Comparison of ENCODE assay signal across 14 mouse cellular contexts in genomic region chr17:43569287-43569686, GRCm38 (mm10). TPM values are rescaled to one million over a fixed set of nuclear protein-coding genes. Genes with fewer than 3 reads are reported as not detected.
DNase-seq lines count a peak whose midpoint lies in the region; TF ChIP-seq lines count a peak whose summit lies in the region.
"Had no signal": no experiment of that assay in that cellular context is flagged by ENCODE, and none has a peak within 500 bp of the region (broad histone marks: within the 10 kb centered on the region; RNA-seq: fewer than 3 reads in every experiment).

No protein-coding gene starts in this region.

- H3K36me3 ChIP-seq in heart, embryonic 10.5 days: no peaks in the 10 kb centered on the region
- no peaks in the 10 kb centered on the region for H3K36me3 ChIP-seq in myocyte (ENCODE audit: control insufficient read depth, insufficient read depth)
- no peaks in the 10 kb centered on the region for H3K36me3 ChIP-seq in forebrain, embryonic 10.5 days (replicated peaks)
- H3K36me3 ChIP-seq: embryonic facial prominence, embryonic 12.5 days; forebrain, embryonic 12.5 days; limb, embryonic 15.5 days had no signal

- no peak overlapping the region for H3ac ChIP-seq in myocyte (ENCODE audit: control insufficient read depth, insufficient read length)

- WGBS in heart, embryonic 10.5 days: 50% methylated on average over 7 of the region's 7 CpGs
- WGBS in forebrain, embryonic 10.5 days: 58% methylated on average over 7 of the region's 7 CpGs

- H3K79me2 ChIP-seq in myocyte (ENCODE audit: control insufficient read depth, insufficient read depth): no peaks in the 10 kb centered on the region

- H3K4me1 ChIP-seq in heart, embryonic 10.5 days: peaks cover 19% of the 10 kb centered on the region
- H3K4me1 ChIP-seq in bone marrow macrophage, adult 2 months (ENCODE audit: control insufficient read depth, insufficient read depth, low read length): peaks cover 31% of the 10 kb centered on the region
- peaks cover 33% of the 10 kb centered on the region for H3K4me1 ChIP-seq in forebrain, embryonic 10.5 days

- peaks cover 4% of the 10 kb centered on the region; the same call in 1 of the 2 replicates for H3K27me3 ChIP-seq in heart, embryonic 10.5 days (ENCODE audit: insufficient read depth, poor library complexity, severe bottlenecking)
- H3K27me3 ChIP-seq in myocyte (ENCODE audit: control insufficient read depth, insufficient read depth, insufficient read length): no peaks in the 10 kb centered on the region
- H3K27me3 ChIP-seq in forebrain, embryonic 10.5 days (ENCODE audit: poor library complexity, severe bottlenecking): peaks cover 9% of the 10 kb centered on the region
- H3K27me3 ChIP-seq: embryonic facial prominence, embryonic 12.5 days; limb, embryonic 15.5 days had no signal

- no peak overlapping the region for H3K4me2 ChIP-seq in myocyte (ENCODE audit: low read depth)

- no peak overlapping the region for H3K27ac ChIP-seq in heart, embryonic 10.5 days
- H3K27ac ChIP-seq in bone marrow macrophage, adult 2 months (ENCODE audit: insufficient read depth, low read depth, low read length): peak overlapping the region; percentile 93; the same call in 1 of the 2 replicates
- no peak overlapping the region for H3K27ac ChIP-seq in forebrain, embryonic 10.5 days
- H3K27ac ChIP-seq: embryonic facial prominence, embryonic 12.5 days; forebrain, embryonic 12.5 days had no signal

- peak overlapping the region; percentile 65; the same call in 1 of the 2 replicates for H3K4me3 ChIP-seq in heart, embryonic 10.5 days
- H3K4me3 ChIP-seq in bone marrow macrophage, adult 2 months (ENCODE audit: insufficient read depth, low read length): no peak overlapping the region
- H3K4me3 ChIP-seq in myocyte: peak overlapping the region; percentile 25
- no peak overlapping the region for H3K4me3 ChIP-seq in forebrain, embryonic 10.5 days

- no peak for DNase-seq in heart, embryonic 10.5 days (ENCODE audit: low spot score)
- DNase-seq in heart, adult 11 months: no peak
- DNase-seq in kidney, postnatal 4 days: peak; percentile 8 to 14
- DNase-seq in kidney, adult 8-10 months: no peak
- no peak for DNase-seq in forebrain, embryonic 10.5 days (ENCODE audit: extremely low spot score, low spot score)
- no peak for DNase-seq in cerebellum, adult 9-11 months
- DNase-seq: cerebellum, postnatal 36 days; heart, postnatal 4 days; thymus, adult 2 months had no signal

- TF ChIP-seq POLR2A in bone marrow macrophage, adult 2 months (IDR thresholded peaks at IDR 0.05; ENCODE audit: borderline replicate concordance, low read depth, low read length): no peak
- no peak for TF ChIP-seq POLR2A in myocyte (IDR thresholded peaks at IDR 0.05; ENCODE audit: insufficient read length, low read depth)

- no peaks in the 10 kb centered on the region for H3K9me3 ChIP-seq in heart, embryonic 10.5 days
- H3K9me3 ChIP-seq in forebrain, embryonic 10.5 days: no peaks in the 10 kb centered on the region
- H3K9me3 ChIP-seq: embryonic facial prominence, embryonic 12.5 days; forebrain, embryonic 12.5 days; limb, embryonic 15.5 days had no signal

- TF ChIP-seq CTCF in bone marrow macrophage, adult 2 months (IDR thresholded peaks at IDR 0.05; ENCODE audit: low read depth, low read length): no peak

TF ChIP-seq in myocyte, 11 proteins besides CTCF, POLR2A, EP300 and RAD21:
- TF ChIP-seq POLR2AphosphoS2 (IDR thresholded peaks at IDR 0.05; ENCODE audit: insufficient read length, low read depth) (no peak), E2F4 (IDR thresholded peaks at IDR 0.05; ENCODE audit: insufficient read depth) (no peak), SRF (IDR thresholded peaks at IDR 0.05; ENCODE audit: control insufficient read depth, insufficient read length, low read depth) (no peak), MYOD1 (IDR thresholded peaks at IDR 0.05; ENCODE audit: control insufficient read depth in 1 of 3, insufficient read length in 2 of 3, low read depth in 2 of 3) (no peak), USF1 (IDR thresholded peaks at IDR 0.05; ENCODE audit: low read depth) (no peak), MAX (IDR thresholded peaks at IDR 0.05; ENCODE audit: low read depth) (no peak), MYOG (IDR thresholded peaks at IDR 0.05; ENCODE audit: control insufficient read depth in 1 of 3, insufficient read depth in 1 of 3, insufficient read length in 2 of 3, low read depth in 2 of 3) (no peak), CEBPB (IDR thresholded peaks at IDR 0.05; ENCODE audit: insufficient read depth, poor library complexity, severe bottlenecking) (no peak), TCF3 (IDR thresholded peaks at IDR 0.05; ENCODE audit: insufficient read length, low read depth) (no peak), TCF12 (IDR thresholded peaks at IDR 0.05; ENCODE audit: insufficient read depth, poor library complexity, severe bottlenecking) (no peak), REST (IDR thresholded peaks at IDR 0.05; ENCODE audit: insufficient read depth, insufficient read length) (no peak)

RNA-seq across cellular contexts. Expression of gene Pla2g7, which starts 1.4 kb away (rescaled TPM):
- 12.0 and 12.5 TPM in 2 replicates for polyA plus RNA-seq in heart, embryonic 10.5 days (2016; fragmentation: Nextera tagmentation; extraction: Ambion mirVana)
- polyA plus RNA-seq in bone marrow macrophage, adult 2 months (2012; ENCODE audit: insufficient read depth, insufficient read length, missing spikeins): 945 and 975 TPM in 2 replicates
- polyA plus RNA-seq in myocyte (2012; fragmentation: generic; extraction: Trizol): 3.4 TPM
- 2.6 and 3.8 TPM in 2 replicates for polyA plus RNA-seq in forebrain, embryonic 10.5 days (2016; fragmentation: Nextera tagmentation; extraction: Ambion mirVana)

RNA-seq across cellular contexts. Expression of gene Ankrd66, which starts 25.8 kb away (rescaled TPM):
- polyA plus RNA-seq in heart, embryonic 10.5 days (2016; fragmentation: Nextera tagmentation; extraction: Ambion mirVana): 0.20 TPM in 1 of 2 replicates, not detected in the other
- 9.4 and 9.9 TPM in 2 replicates for polyA plus RNA-seq in bone marrow macrophage, adult 2 months (2012; ENCODE audit: insufficient read depth, insufficient read length, missing spikeins)
- polyA plus RNA-seq in myocyte (2012; fragmentation: generic; extraction: Trizol): 0.23 TPM
- 0.25 and 0.31 TPM in 2 replicates for polyA plus RNA-seq in forebrain, embryonic 10.5 days (2016; fragmentation: Nextera tagmentation; extraction: Ambion mirVana)
- polyA plus RNA-seq: embryonic facial prominence, embryonic 12.5 days; forebrain, embryonic 12.5 days; thymus, adult 2 months had no signal

Comparison
In these comparisons a context has a peak if more than half of its experiments do, and no peak if none do; other contexts are left out.
1. DNase-seq: peak in kidney, postnatal 4 days (2 of 2); none in heart, embryonic 10.5 days (single experiment), heart, adult 11 months (single experiment), kidney, adult 8-10 months (0 of 2), forebrain, embryonic 10.5 days (single experiment) and cerebellum, adult 9-11 months (single experiment).
2. H3K4me3 ChIP-seq: peak in heart, embryonic 10.5 days (single experiment) and myocyte (single experiment); none in bone marrow macrophage, adult 2 months (single experiment) and forebrain, embryonic 10.5 days (single experiment).
3. RNA of gene Pla2g7, which starts 1.4 kb away (polyA plus RNA-seq): 945 to 975 TPM in bone marrow macrophage, adult 2 months; 12.0 to 12.5 TPM in heart, embryonic 10.5 days, 2.6 to 3.8 TPM in forebrain, embryonic 10.5 days and 3.4 TPM in myocyte (single experiment); every median in the first group is over 10 times any median in the second.